Mouse (Mus musculus): Measurements from ENCODE around the gene Wwp2.

DNA sequence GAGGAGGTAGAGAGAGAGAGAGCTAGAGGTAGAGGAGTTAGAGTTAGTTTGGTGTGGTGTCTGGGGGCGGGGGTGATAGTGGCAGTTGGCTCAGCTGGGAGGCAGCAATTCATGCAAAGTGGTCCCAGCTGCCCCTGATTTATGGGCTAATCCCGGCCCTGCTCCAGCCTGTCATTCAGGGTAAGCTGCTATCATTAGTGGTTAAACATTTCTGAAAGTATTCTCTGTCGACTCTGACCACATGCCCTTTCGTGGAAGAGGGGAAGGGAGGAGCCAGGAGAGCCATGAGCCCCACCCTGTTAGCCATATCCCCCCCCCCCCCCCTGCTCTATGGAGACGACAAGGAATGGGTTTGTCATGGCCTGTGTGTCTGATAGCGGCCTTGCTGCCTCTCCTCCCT is 67.2 kb downstream of the Wwp2 start:
- TF ChIP-seq EP300 (optimal IDR thresholded peaks at IDR 0.05) (no peak), CTCF (IDR thresholded peaks at IDR 0.05; ENCODE audit: low read depth) (no peak)

All from stomach, postnatal 0 days (tissue).